Comparison of ENCODE assay signal across 8 mouse cellular contexts in genomic region chr15:99583463-99584344, GRCm38 (mm10). TPM values are rescaled to one million over a fixed set of nuclear protein-coding genes. Genes with fewer than 3 reads are reported as not detected.
A peak's percentile ranks its signal among the peaks of the same experiment; 100 is the strongest.
DNase-seq lines count a peak whose midpoint lies in the region; ATAC-seq and TF ChIP-seq lines count a peak whose summit lies in the region.
"Had no signal": no experiment of that assay in that cellular context is flagged by ENCODE, and none has a peak within 500 bp of the region (broad histone marks: within the 10 kb centered on the region; RNA-seq: fewer than 3 reads in every experiment).

No protein-coding gene starts in this region.

- peak; percentile 9; the same call in 1 of the 2 replicates for TF ChIP-seq POLR2A in lung, adult 2 months (IDR thresholded peaks at IDR 0.05; ENCODE audit: borderline replicate concordance, extremely low read depth, low read depth, low read length)

- no peaks in the 10 kb centered on the region for H3K9me3 ChIP-seq in intestine, embryonic 16.5 days (ENCODE audit: control insufficient read depth, low read length)

- no peak overlapping the region for H3K27ac ChIP-seq in intestine, embryonic 16.5 days (ENCODE audit: low read length)

- peak overlapping the region; percentile 61 for H3K4me2 ChIP-seq in intestine, embryonic 16.5 days (ENCODE audit: low read depth, low read length)

- DNase-seq in MN1 (ENCODE audit: low spot score), result peak; percentile 81
- DNase-seq in brain, adult 2 months (ENCODE audit: low read depth, low spot score), result peak; percentile 52
- DNase-seq in forelimb bud, embryonic 11.5 days (ENCODE audit: low read depth, low spot score), result peak; percentile 32
- DNase-seq in lung, adult 2 months, result peak; percentile 61
- DNase-seq in retina, embryonic 14.5 days (ENCODE audit: low spot score), result peak; percentile 68

- peaks cover 8% of the 10 kb centered on the region for H3K4me1 ChIP-seq in intestine, embryonic 16.5 days (ENCODE audit: control insufficient read depth, insufficient read depth, low read length)
- peaks cover 16% of the 10 kb centered on the region for H3K4me1 ChIP-seq in lung, adult 2 months (ENCODE audit: control insufficient read depth, insufficient read depth, low read length)

- ATAC-seq in intestine, embryonic 16.5 days, result peak; percentile 64
- ATAC-seq in megakaryocyte-erythroid progenitor cell, adult 5-6 weeks (replicated peaks; ENCODE audit: low FRiP score, low TSS enrichment, poor library complexity, severe bottlenecking), result no peak

- peak overlapping the region; percentile 39 for H3K4me3 ChIP-seq in intestine, embryonic 16.5 days (ENCODE audit: low read length)
- peak overlapping the region; percentile 19 for H3K4me3 ChIP-seq in lung, adult 2 months (replicated peaks; ENCODE audit: extremely low read depth, low read depth, low read length)

- 3% methylated on average over 49 of the region's 54 CpGs for WGBS in intestine, embryonic 16.5 days
- 7% methylated on average over 54 of the region's 54 CpGs for WGBS in lung, adult 2 months

- peaks cover 78% of the 10 kb centered on the region for H3K27me3 ChIP-seq in intestine, embryonic 16.5 days (replicated peaks; ENCODE audit: control insufficient read depth, insufficient read depth, low read length)

- H3K9ac ChIP-seq in intestine, embryonic 16.5 days (ENCODE audit: low read depth, low read length), result peak overlapping the region; percentile 46

- no peaks in the 10 kb centered on the region for H3K36me3 ChIP-seq in intestine, embryonic 16.5 days (ENCODE audit: control insufficient read depth, insufficient read depth, low read length)

- no peak for TF ChIP-seq CTCF in lung, adult 2 months (IDR thresholded peaks at IDR 0.05; ENCODE audit: insufficient read depth, low read length)

RNA-seq across cellular contexts. Expression of gene Aqp2, which starts 4.8 kb away (rescaled TPM):
- 0.10 TPM in 1 of 2 replicates, not detected in the other for polyA plus RNA-seq in intestine, embryonic 16.5 days (2015; fragmentation: Nextera tagmentation; extraction: Ambion mirVana)
- polyA plus RNA-seq in lung, adult 2 months (2012; rRNA removed), result 1.1 and 1.3 TPM in 2 replicates
- not detected in 2 replicates for total RNA-seq in megakaryocyte-erythroid progenitor cell, adult 5-6 weeks (2014; fragmentation: Nextera tagmentation)
- total RNA-seq in megakaryocyte-erythroid progenitor cell, adult 5-6 weeks (2017), result not detected in 2 replicates

RNA-seq across cellular contexts. Expression of gene Aqp5, which starts 6.9 kb away (rescaled TPM):
- polyA plus RNA-seq in intestine, embryonic 16.5 days (2015; fragmentation: Nextera tagmentation; extraction: Ambion mirVana), result 0.47 and 0.53 TPM in 2 replicates
- polyA plus RNA-seq in lung, adult 2 months (2012; rRNA removed), result 511 and 692 TPM in 2 replicates
- total RNA-seq in megakaryocyte-erythroid progenitor cell, adult 5-6 weeks (2014; fragmentation: Nextera tagmentation), result not detected in 2 replicates
- total RNA-seq in megakaryocyte-erythroid progenitor cell, adult 5-6 weeks (2017), result not detected in 2 replicates

RNA-seq across cellular contexts. Expression of gene Aqp6, which starts 17.5 kb away (rescaled TPM):
- not detected in 2 replicates for polyA plus RNA-seq in intestine, embryonic 16.5 days (2015; fragmentation: Nextera tagmentation; extraction: Ambion mirVana)
- polyA plus RNA-seq in lung, adult 2 months (2012; rRNA removed), result not detected in 2 replicates
- total RNA-seq in megakaryocyte-erythroid progenitor cell, adult 5-6 weeks (2014; fragmentation: Nextera tagmentation), result not detected in 2 replicates
- total RNA-seq in megakaryocyte-erythroid progenitor cell, adult 5-6 weeks (2017), result not detected in 2 replicates
- polyA plus RNA-seq: testis, adult 2 months had no signal

RNA-seq across cellular contexts. Expression of gene Faim2, which starts 55.7 kb away (rescaled TPM):
- 0.91 and 1.1 TPM in 2 replicates for polyA plus RNA-seq in intestine, embryonic 16.5 days (2015; fragmentation: Nextera tagmentation; extraction: Ambion mirVana)
- 17.4 and 29.7 TPM in 2 replicates for polyA plus RNA-seq in lung, adult 2 months (2012; rRNA removed)
- total RNA-seq in megakaryocyte-erythroid progenitor cell, adult 5-6 weeks (2014; fragmentation: Nextera tagmentation), result not detected in 2 replicates
- not detected in 2 replicates for total RNA-seq in megakaryocyte-erythroid progenitor cell, adult 5-6 weeks (2017)

Comparison
In these comparisons a context has a peak if more than half of its experiments do, and no peak if none do; other contexts are left out.
1. RNA of gene Aqp5, which starts 6.9 kb away (polyA plus RNA-seq): 511 to 692 TPM in lung, adult 2 months; 0.47 to 0.53 TPM in intestine, embryonic 16.5 days; every median in the first group is over 100 times any median in the second.
2. Peak in every context shown above with its lines, with median percentiles within 50 percentile points of each other: DNase-seq.